Mouse (Mus musculus) midbrain, embryonic 14.5 days (tissue): ENCODE measurements at regions not wholly inside any gene's neighbourhood (a gene's known extent, or its start where the extent isn't known, plus 50 kb on each side); places are given as distances from the start of the nearest gene placed in this dataset.

Source experiments
- ATAC-seq: fragments of 200-750 bp; cut with Nextera tagmentation; 2 replicates; pipeline ENCODE4 v1.8.0; 2017; ENCODE audit warnings: moderate number of reproducible peaks, moderate library complexity; ENCODE audit not compliant: low FRiP score, low TSS enrichment
- DNase-seq: peaks from one replicate; pipeline ENCODE4 v3.0.0-alpha.2; 2015
- H3K27ac ChIP-seq: fragments of 300-500 bp; sonication (generic); replicated peaks from 2 replicates; pipeline ENCODE4 v1.5.1; 2014; ENCODE audit warnings: mild to moderate bottlenecking, low read depth, low read length, moderate library complexity
- H3K27me3 ChIP-seq: fragments of 300-500 bp; sonication (generic); 2 replicates; pipeline ENCODE4 v1.6.1; 2014; ENCODE audit warnings: low read length, control low read depth, mixed read lengths; ENCODE audit not compliant: control insufficient read depth, insufficient read depth
- H3K36me3 ChIP-seq: fragments of 300-500 bp; sonication (generic); 2 replicates; pipeline ENCODE4 v1.6.1; 2014; ENCODE audit warnings: low read length, control low read depth; ENCODE audit not compliant: control insufficient read depth, insufficient read depth
- H3K4me1 ChIP-seq: fragments of 300-500 bp; sonication (generic); 2 replicates; pipeline ENCODE4 v1.6.1; 2014; ENCODE audit warnings: mild to moderate bottlenecking, antibody characterized with exemption, low read length, control low read depth; ENCODE audit not compliant: control insufficient read depth, insufficient read depth
- H3K4me2 ChIP-seq: fragments of 300-500 bp; sonication (generic); 2 replicates; pipeline ENCODE4 v1.6.1; 2014; ENCODE audit warnings: mild to moderate bottlenecking, low read length, moderate library complexity
- H3K4me3 ChIP-seq: fragments of 300-500 bp; sonication (generic); replicated peaks from 2 replicates; pipeline ENCODE4 v1.5.1; 2014; ENCODE audit warnings: low read depth, low read length
- H3K9ac ChIP-seq: fragments of 300-500 bp; sonication (generic); replicated peaks from 2 replicates; pipeline ENCODE4 v1.6.1; 2014; ENCODE audit warnings: mild to moderate bottlenecking, low read length, moderate library complexity
- H3K9me3 ChIP-seq: fragments of 300-500 bp; sonication (generic); 2 replicates; pipeline ENCODE4 v1.6.1; 2016; ENCODE audit warnings: low read length, control low read depth, mixed read lengths; ENCODE audit not compliant: control insufficient read depth
- whole genome bisulfite sequencing: fragments of 180-500 bp; shearing (Covaris S2); extraction: QIAGEN DNeasy Blood & Tissue Kit; methylation state at CpG from one replicate; pipeline ENCODE4 v1.1.7; 2014; 5-methylcytosine and 5-hydroxymethylcytosine counted together

- ATAC-seq (no peak), DNase-seq (no peak)
- Histone ChIP-seq H3K27me3 (no peaks in the 10 kb centered on the region), H3K27ac (no peak overlapping the region), H3K4me2 (no peak overlapping the region), H3K4me3 (no peak overlapping the region), H3K4me1 (no peaks in the 10 kb centered on the region), H3K36me3 (no peaks in the 10 kb centered on the region), H3K9ac (no peak overlapping the region), H3K9me3 (no peaks in the 10 kb centered on the region)
- WGBS, result 39% methylated on average over 2 of the region's 2 CpGs
Measured at GRCm38 (mm10) chr13:115652935-115653334, 551.2 kb upstream of the Itga1 start.

DNA sequence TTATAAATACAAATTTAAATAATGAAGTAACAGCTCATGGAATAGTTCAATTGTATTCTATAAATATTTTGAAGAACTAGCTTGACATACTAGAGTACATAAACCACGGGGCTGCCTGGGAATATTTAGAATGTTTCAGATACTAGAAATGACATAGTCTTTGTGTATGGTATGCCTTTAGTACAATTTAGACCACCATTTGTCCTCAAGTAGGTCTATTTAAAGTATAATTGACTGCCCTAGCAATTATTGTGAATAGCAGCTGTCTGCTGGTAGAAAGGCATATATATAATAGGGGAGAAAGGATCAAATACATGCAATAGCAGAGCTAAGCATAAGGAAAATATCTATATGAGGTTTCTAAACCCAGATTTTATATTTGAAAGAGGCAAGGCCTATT lies 550.6 kb upstream of the Itga1 start:
- ATAC-seq, result no peak
- Histone ChIP-seq H3K4me3 (no peak overlapping the region), H3K36me3 (no peaks in the 10 kb centered on the region), H3K4me2 (no peak overlapping the region), H3K27ac (no peak overlapping the region), H3K27me3 (no peaks in the 10 kb centered on the region), H3K9me3 (no peaks in the 10 kb centered on the region), H3K9ac (no peak overlapping the region), H3K4me1 (no peaks in the 10 kb centered on the region)
- 69% methylated on average over 1 of the region's 1 CpGs for WGBS
- no peak for DNase-seq

GRCm38 (mm10) chr13:115631410-115632105 lies 529.8 kb upstream of the Itga1 start:
- H3K27me3 ChIP-seq, result no peaks in the 10 kb centered on the region
- peak overlapping the region; percentile 18 for H3K4me2 ChIP-seq
- no peak overlapping the region for H3K4me3 ChIP-seq
- H3K27ac ChIP-seq, result no peak overlapping the region
- no peaks in the 10 kb centered on the region for H3K9me3 ChIP-seq
- DNase-seq, result peak; percentile 45
- peak; percentile 60; the same call in 1 of the 2 replicates for ATAC-seq
- WGBS, result 16% methylated on average over 10 of the region's 10 CpGs
- no peaks in the 10 kb centered on the region for H3K36me3 ChIP-seq
- H3K4me1 ChIP-seq, result 0 out of 2 replicates have a peak, but pooled peaks cover 2% of the 10 kb centered on the region
- H3K9ac ChIP-seq, result no peak overlapping the region

- H3K9me3 ChIP-seq, result no peaks in the 10 kb centered on the region
- ATAC-seq (no peak), DNase-seq (peak; percentile 2)
- 75% methylated on average over 2 of the region's 2 CpGs for WGBS
- H3K4me3 ChIP-seq, result no peak overlapping the region
- H3K36me3 ChIP-seq, result no peaks in the 10 kb centered on the region
- H3K4me1 ChIP-seq, result 0 out of 2 replicates have a peak, but pooled peaks cover 2% of the 10 kb centered on the region
- H3K4me2 ChIP-seq, result no peak overlapping the region
- H3K27me3 ChIP-seq, result no peaks in the 10 kb centered on the region
- no peak overlapping the region for H3K9ac ChIP-seq
- no peak overlapping the region for H3K27ac ChIP-seq
Measured at GRCm38 (mm10) chr13:115630603-115631002, 528.8 kb upstream of the Itga1 start.

GRCm38 (mm10) chr13:115613174-115613573 lies 511.4 kb upstream of the Itga1 start:
- Histone ChIP-seq H3K4me3 (no peak overlapping the region), H3K4me2 (no peak overlapping the region), H3K27me3 (no peaks in the 10 kb centered on the region), H3K27ac (no peak overlapping the region), H3K9me3 (no peaks in the 10 kb centered on the region), H3K9ac (no peak overlapping the region), H3K4me1 (no peaks in the 10 kb centered on the region; the same call in 1 of the 2 replicates), H3K36me3 (no peaks in the 10 kb centered on the region)
- WGBS, result 77% methylated on average over 6 of the region's 6 CpGs
- DNase-seq, result no peak
- ATAC-seq, result no peak

DNA sequence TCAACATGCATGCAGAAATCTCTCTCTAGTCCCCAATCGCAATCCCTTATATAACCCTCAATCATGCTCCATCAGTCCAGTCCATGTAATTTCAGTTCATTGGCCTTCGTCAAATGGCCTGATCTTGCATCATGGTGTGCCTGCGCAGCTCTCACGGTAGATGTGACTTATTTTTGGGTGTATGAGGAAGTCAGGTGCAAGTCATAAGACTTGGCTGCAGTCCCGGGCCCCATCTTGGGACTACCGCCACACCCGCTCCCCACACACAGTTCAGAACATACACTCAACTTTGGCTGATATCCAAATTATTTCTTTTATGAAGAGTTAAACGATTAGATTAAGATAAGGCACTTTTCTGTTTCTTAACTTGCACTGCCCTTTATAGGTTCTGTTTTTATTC lies 504.7 kb upstream of the Itga1 start:
- DNase-seq, result no peak
- no peak for ATAC-seq
- WGBS, result 96% methylated on average over 8 of the region's 8 CpGs
- H3K36me3 ChIP-seq, result no peaks in the 10 kb centered on the region
- H3K4me1 ChIP-seq, result no peaks in the 10 kb centered on the region; the same call in 1 of the 2 replicates
- H3K27ac ChIP-seq, result no peak overlapping the region
- H3K4me3 ChIP-seq, result no peak overlapping the region
- H3K9me3 ChIP-seq, result no peaks in the 10 kb centered on the region
- H3K4me2 ChIP-seq, result no peak overlapping the region
- H3K9ac ChIP-seq, result no peak overlapping the region
- no peaks in the 10 kb centered on the region for H3K27me3 ChIP-seq

- Histone ChIP-seq H3K4me3 (no peak overlapping the region), H3K9ac (no peak overlapping the region), H3K27me3 (no peaks in the 10 kb centered on the region), H3K9me3 (no peaks in the 10 kb centered on the region), H3K4me2 (no peak overlapping the region), H3K4me1 (no peaks in the 10 kb centered on the region), H3K27ac (no peak overlapping the region), H3K36me3 (no peaks in the 10 kb centered on the region)
- ATAC-seq, result no peak
- WGBS, result 88% methylated on average over 5 of the region's 5 CpGs
- no peak for DNase-seq
Measured at GRCm38 (mm10) chr13:115595126-115595671, 493.4 kb upstream of the Itga1 start.

DNA sequence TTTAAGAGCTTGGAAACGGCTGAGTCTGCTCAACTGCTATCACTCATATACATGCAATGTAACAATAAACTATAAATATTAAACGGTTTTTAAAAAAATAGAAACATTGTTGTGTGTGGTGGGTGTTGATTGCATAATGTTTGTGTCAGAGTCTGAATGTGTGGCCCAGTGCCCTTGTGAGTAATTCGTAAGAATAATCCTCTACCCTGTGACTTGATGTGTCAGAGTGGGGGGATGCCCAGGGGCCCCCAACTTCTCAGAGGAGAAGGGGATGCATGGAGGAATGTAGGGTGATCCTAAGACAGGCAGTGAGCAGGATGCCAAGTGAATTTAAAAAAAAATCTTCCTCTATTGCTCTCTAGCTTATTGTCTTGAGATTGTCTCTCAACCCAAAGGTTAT lies 474.2 kb upstream of the Itga1 start:
- Histone ChIP-seq H3K4me3 (no peak overlapping the region), H3K27ac (no peak overlapping the region), H3K9me3 (no peaks in the 10 kb centered on the region), H3K4me1 (no peaks in the 10 kb centered on the region), H3K9ac (no peak overlapping the region), H3K4me2 (no peak overlapping the region), H3K36me3 (no peaks in the 10 kb centered on the region), H3K27me3 (no peaks in the 10 kb centered on the region)
- DNase-seq, result no peak
- 86% methylated on average over 3 of the region's 3 CpGs for WGBS
- ATAC-seq, result no peak
